Mouse (Mus musculus) Patski (cell line): Measurements from ENCODE around the gene Fcrla. TPM values are rescaled to one million over a fixed set of nuclear protein-coding genes. Genes with fewer than 3 reads are reported as not detected.
A peak's percentile ranks its signal among the peaks of the same experiment; 100 is the strongest.

Source experiments
- ATAC-seq: fragments of 100-300 bp; one replicate; pipeline ENCODE4 v1.8.0; 2021
- CTCF ChIA-PET: fragments of 350-600 bp; sonication (Branson Sonifier 250); formaldehyde crosslinking; loops from one replicate; lab custom pipeline; 2022; ENCODE audit warnings: inconsistent platforms; lab: Charles Lee
- POLR2A ChIA-PET: fragments of 350-600 bp; sonication (Branson Sonifier 250); formaldehyde crosslinking; loops from one replicate; lab custom pipeline; 2022; ENCODE audit warnings: antibody characterized with exemption, inconsistent platforms; lab: Charles Lee
- DNase-seq: peaks from one replicate; pipeline ENCODE4 v3.0.0-alpha.2; 2011; ENCODE audit warnings: low read depth, low spot score
- H3K27me3 ChIP-seq: fragments of 371-371 bp; one replicate; pipeline ENCODE4 v1.5.1; 2021
- CTCF ChIP-seq: fragments of 100-300 bp; IDR thresholded peaks from one replicate; pipeline ENCODE4 v1.5.1; 2021
- in situ Hi-C: fragments of 300-500 bp; cut with MboI; formaldehyde crosslinking; loops from 3 replicates; pipeline ENCODE4 v1.11.1; 2018; ENCODE audit warnings: low pct_unique_long_range_greater_than_20kb, mixed read lengths
- polyA plus RNA-seq: library from polyadenylated mRNA; unstranded; gene quantifications from one replicate; pipeline ENCODE4 v1.2.3, GENCODE M21; 2021

Gene Fcrla
- polyA plus RNA-seq, 1 experiment from 2014 or later = not detected

DNA sequence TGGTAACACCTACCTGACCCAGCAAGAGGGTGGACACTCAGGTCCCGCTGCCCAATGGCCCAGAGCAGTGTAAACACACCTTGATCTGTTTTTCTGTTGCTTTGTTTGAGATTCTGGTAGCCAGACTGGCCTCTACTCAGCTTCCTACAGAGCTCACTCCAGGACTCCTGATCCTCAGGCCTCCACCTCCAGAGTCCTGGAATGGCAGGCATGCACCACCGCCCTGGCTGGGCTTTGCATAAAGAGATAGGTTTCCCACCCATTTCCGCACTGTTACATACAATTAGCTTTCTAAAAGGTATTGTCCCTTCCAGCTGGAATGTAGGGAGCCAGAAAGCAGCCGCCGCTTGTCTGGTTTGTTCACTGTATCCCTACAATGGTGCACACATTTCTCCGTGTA is 56.0 kb downstream of the Fcrla start:
- no peaks in the 10 kb centered on the region for H3K27me3 ChIP-seq
- no peak for DNase-seq
- POLR2A ChIA-PET = no interaction called here
- CTCF ChIA-PET = interaction anchor here (0.6 to 1.7 kb wide), 2 partner anchors 11 to 15 kb away, joined by 3 read pairs; no protein-coding TSS in a partner anchor
- in situ Hi-C loops = no loop called here
- no peak for TF ChIP-seq CTCF
- ATAC-seq = no peak

DNA sequence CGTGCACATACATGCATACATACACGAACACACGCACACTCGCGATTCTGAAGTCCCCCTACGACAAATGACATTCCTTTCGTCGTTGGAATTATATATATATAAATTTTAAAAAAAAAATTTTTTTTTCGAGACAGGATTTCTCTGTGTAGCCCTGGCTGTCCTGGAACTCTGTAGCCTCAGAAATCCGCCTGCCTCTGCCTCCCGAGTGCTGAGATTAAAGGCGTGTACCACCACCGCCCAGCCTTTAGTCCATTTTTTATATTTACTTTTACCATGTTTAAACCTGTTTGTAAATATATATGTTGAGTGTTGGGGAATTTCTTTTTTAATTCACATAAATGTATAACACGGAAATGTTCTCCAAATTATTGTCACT is 58.5 kb downstream of the Fcrla start:
- TF ChIP-seq CTCF = no peak
- in situ Hi-C loops = no loop called here
- DNase-seq (no peak), ATAC-seq (no peak)
- CTCF ChIA-PET = interaction anchor here (0.9 kb wide), 1 partner anchor 16 kb away, joined by 4 read pairs; the partner anchor contains the start of genes Dusp12 and Gm26620
- H3K27me3 ChIP-seq = no peaks in the 10 kb centered on the region
- POLR2A ChIA-PET = no interaction called here

DNA sequence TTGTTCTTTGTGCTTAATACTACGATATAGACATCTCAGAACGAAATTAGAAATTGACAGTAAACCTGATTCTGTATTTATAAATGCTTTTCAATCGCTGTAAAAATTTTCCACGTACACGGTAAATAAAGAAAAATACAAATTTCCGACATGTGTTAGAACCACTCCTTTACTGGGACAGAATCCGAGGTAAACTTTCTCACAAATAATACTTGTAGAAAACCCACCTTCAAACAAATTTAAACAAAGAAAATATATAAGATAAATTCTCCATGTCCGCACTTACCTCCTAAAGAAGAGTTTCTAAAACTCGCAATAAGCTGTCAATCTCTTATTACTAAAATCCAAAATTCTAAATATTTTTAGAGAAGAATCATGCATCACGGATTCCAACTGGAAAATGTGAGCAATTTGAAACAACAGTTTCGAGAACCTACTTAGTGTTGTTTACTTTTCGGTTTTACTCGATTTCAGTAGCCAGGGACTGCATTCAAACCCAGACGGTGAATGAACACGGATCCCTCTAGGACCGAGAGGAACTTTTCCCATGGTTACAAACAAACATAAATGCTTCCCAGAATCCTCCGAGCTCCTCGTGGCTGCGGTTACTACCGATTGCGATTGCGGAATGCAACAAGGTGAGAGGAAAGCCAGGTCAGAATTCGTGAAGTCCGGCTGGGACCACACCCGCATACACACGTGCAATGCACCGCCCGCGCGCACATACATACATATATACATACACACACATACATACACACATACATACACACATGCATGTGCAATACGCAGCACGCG is 59.1 kb downstream of the Fcrla start:
- CTCF ChIA-PET = interaction anchor here (0.9 to 1.0 kb wide), 2 partner anchors 9 to 17 kb away, joined by 3 to 4 read pairs; partner anchors contain the start of genes Dusp12 and Gm26620
- in situ Hi-C loops = no loop called here
- ATAC-seq (peak; percentile 78), DNase-seq (no peak)
- no peaks in the 10 kb centered on the region for H3K27me3 ChIP-seq
- no peak for TF ChIP-seq CTCF
- POLR2A ChIA-PET = interaction anchor here (2.3 kb wide), 1 partner anchor 14 kb away, joined by 6 read pairs; no protein-coding TSS in a partner anchor

DNA sequence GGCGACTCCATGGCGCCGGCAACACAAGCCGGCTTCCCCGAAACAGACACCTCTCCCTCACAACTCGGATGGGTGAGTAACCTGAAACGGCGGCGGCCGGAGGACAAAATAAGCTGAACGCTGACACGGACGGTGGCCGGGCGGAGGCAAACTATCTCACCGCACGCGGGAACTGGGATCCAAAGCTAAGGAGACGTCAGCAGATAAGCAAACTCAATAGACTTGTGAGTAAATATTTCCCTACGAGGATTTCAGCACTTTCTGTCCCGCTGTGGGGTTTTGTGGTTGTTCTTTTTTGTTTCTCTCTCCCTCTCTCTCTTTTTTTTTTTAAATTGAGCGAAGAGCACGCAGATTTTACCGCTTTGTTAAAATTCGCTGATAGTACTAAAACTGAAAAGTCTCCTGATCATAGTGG is 59.7 kb downstream of the Fcrla start, which contains the start of gene Atf6:
TSS of gene Atf6 (minus strand) at position 81 of the 415 bp plus-strand sequence.
- DNase-seq (peak; percentile 73), ATAC-seq (peak; percentile 21)
- CTCF ChIA-PET = interaction anchor here (1.0 kb wide), 1 partner anchor 9 kb away, joined by 3 read pairs; no protein-coding TSS in a partner anchor
- H3K27me3 ChIP-seq = no peaks in the 10 kb centered on the region
- POLR2A ChIA-PET = interaction anchor here (2.3 kb wide), 1 partner anchor 14 kb away, joined by 6 read pairs; no protein-coding TSS in a partner anchor
- in situ Hi-C loops = no loop called here
- TF ChIP-seq CTCF = no peak

Other genes starting within 250 kb of the Fcrla start
- 51.2 TPM for gene Atf6, start 59.8 kb downstream of the Fcrla start, polyA plus RNA-seq
- 0.26 TPM for gene Gm26620, start 42.5 kb downstream of the Fcrla start, polyA plus RNA-seq
- gene Dusp12, start 42.0 kb downstream of the Fcrla start, polyA plus RNA-seq = 27.3 TPM
- 0.22 TPM for gene Fcrlb, start 14.6 kb downstream of the Fcrla start, polyA plus RNA-seq
- gene Fcgr2b, start 49.0 kb upstream of the Fcrla start, polyA plus RNA-seq = 0.08 TPM
- gene Fcgr4, start 91.3 kb upstream of the Fcrla start, polyA plus RNA-seq = 0.08 TPM
- gene Fcgr3, start 137.4 kb upstream of the Fcrla start, polyA plus RNA-seq = 0.05 TPM
- gene Cfap126, start 186.3 kb upstream of the Fcrla start, polyA plus RNA-seq = 1.6 TPM
- 445 TPM for gene Sdhc, start 223.0 kb upstream of the Fcrla start, polyA plus RNA-seq
- gene Mpz, start 223.1 kb upstream of the Fcrla start, polyA plus RNA-seq = 0.06 TPM